Mouse (Mus musculus): ENCODE data around the gene Farp1. TPM values are rescaled to one million over a fixed set of nuclear protein-coding genes. Genes with fewer than 3 reads are reported as not detected.
A peak's percentile ranks its signal among the peaks of the same experiment; 100 is the strongest.

The Farp1 gene
- polyA plus RNA-seq, 2 experiments = 43.3 to 78.5 TPM

DNA sequence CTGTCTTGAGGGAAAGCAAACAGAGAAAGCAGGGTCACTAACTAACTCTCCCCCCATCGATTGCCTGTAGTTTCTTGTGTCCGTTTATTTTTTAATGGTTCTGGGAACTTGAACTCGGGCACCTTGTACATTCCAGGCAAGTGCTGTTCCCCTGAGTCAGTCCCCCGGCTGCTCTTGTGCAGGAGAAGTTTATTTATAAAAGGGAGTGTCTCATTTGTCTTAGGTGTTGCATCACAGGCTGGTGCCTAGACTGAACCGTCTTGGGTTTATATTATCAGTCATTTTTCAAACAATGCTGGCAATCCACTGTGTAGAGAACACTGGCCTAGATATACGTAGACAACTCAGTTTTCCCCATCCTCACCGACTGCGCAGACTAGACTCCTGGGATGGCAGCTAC is 204.4 kb downstream of the Farp1 start:
- TF ChIP-seq POLR2A (IDR thresholded peaks at IDR 0.05; ENCODE audit: borderline replicate concordance, extremely low read depth, insufficient read depth, insufficient read length) = no peak
- H3K9me3 ChIP-seq (ENCODE audit: control insufficient read depth, low read length) = no peaks in the 10 kb centered on the region
- H3K27ac ChIP-seq (replicated peaks; ENCODE audit: low read depth, low read length) = no peak overlapping the region
- H3K4me3 ChIP-seq (replicated peaks; ENCODE audit: low read length) = no peak overlapping the region
- ATAC-seq (ENCODE audit: low FRiP score, low read depth) (no peak), DNase-seq (ENCODE audit: low spot score) (no peak)
- no peaks in the 10 kb centered on the region for H3K4me1 ChIP-seq (ENCODE audit: control insufficient read depth, insufficient read depth, low read length)
- no peak overlapping the region for H3K4me2 ChIP-seq (replicated peaks; ENCODE audit: low read depth, low read length, severe bottlenecking)
- WGBS = 84% methylated on average over 8 of the region's 8 CpGs
- peaks cover 96% of the 10 kb centered on the region for H3K36me3 ChIP-seq (ENCODE audit: control insufficient read depth, insufficient read depth, low read length)
- H3K9ac ChIP-seq (ENCODE audit: low read depth, low read length, severe bottlenecking) = no peak overlapping the region
- no peaks in the 10 kb centered on the region for H3K27me3 ChIP-seq (ENCODE audit: control insufficient read depth, insufficient read depth, low read length)

DNA sequence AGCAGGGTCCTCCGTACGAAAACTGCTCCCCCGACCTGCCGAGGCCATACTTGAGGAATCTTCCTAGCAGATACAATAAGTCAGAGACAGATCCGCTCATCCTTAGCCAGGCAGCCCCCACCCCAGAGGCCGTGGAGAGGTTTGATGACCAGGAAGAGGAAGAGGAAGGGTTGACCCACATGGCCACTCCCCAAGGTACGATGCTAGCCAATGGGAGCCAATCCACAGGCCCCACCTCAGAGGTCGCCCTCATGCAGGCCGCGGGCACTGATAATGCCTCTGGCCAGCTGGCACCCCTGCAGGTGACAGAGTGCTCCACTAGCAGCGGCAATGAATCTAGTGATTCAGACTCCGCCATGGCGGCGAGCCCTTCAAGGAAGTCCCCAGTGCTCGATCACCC is 209.1 kb downstream of the Farp1 start:
- H3K4me1 ChIP-seq (ENCODE audit: control insufficient read depth, insufficient read depth, low read length) = peaks cover 39% of the 10 kb centered on the region
- TF ChIP-seq POLR2A (IDR thresholded peaks at IDR 0.05; ENCODE audit: borderline replicate concordance, extremely low read depth, insufficient read depth, insufficient read length) = no peak
- no peak overlapping the region for H3K9ac ChIP-seq (ENCODE audit: low read depth, low read length, severe bottlenecking)
- no peaks in the 10 kb centered on the region for H3K9me3 ChIP-seq (ENCODE audit: control insufficient read depth, low read length)
- no peaks in the 10 kb centered on the region for H3K27me3 ChIP-seq (ENCODE audit: control insufficient read depth, insufficient read depth, low read length)
- DNase-seq (ENCODE audit: low spot score) (no peak), ATAC-seq (ENCODE audit: low FRiP score, low read depth) (no peak)
- no peak overlapping the region for H3K4me2 ChIP-seq (replicated peaks; ENCODE audit: low read depth, low read length, severe bottlenecking)
- no peak overlapping the region for H3K4me3 ChIP-seq (replicated peaks; ENCODE audit: low read length)
- WGBS = 95% methylated on average over 15 of the region's 15 CpGs
- peaks cover 65% of the 10 kb centered on the region for H3K36me3 ChIP-seq (ENCODE audit: control insufficient read depth, insufficient read depth, low read length)
- no peak overlapping the region for H3K27ac ChIP-seq (replicated peaks; ENCODE audit: low read depth, low read length)

DNA sequence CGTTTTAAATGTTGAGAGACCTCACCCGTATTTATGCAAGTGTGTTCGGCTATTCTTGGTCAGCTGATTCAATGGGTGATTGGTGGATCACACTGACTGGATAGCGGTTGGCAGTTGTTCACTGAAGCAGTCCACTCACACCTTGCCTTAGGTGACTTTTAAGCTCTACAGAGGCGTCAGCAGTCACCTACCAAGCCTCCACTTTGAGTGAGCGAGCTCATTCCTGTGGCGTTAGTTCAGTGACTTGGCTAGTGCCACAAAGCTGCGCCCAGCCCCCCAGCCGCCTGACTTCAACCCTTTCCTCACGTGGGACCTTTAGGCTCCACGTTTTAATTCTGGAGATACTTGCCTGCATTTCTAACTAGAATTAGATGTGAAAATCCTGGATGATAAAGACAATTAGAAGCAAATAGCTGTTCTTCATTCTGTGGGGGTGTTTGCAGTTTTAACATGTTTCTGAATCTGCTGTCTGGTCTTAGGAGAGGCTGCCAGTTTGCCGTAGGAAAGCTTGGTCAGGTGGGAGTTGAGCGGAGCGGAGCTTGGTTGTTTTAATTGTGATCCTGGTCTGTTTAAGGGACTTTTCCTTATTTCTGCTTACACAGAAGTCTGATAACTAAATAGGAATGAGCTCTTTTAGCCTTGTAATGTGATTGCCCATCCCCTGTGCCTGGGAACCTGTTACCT is 211.2 kb downstream of the Farp1 start:
- 56% methylated on average over 14 of the region's 14 CpGs for WGBS
- Histone ChIP-seq H3K9me3 (ENCODE audit: control insufficient read depth, low read length) (no peaks in the 10 kb centered on the region), H3K9ac (ENCODE audit: low read depth, low read length, severe bottlenecking) (no peak overlapping the region), H3K27me3 (ENCODE audit: control insufficient read depth, insufficient read depth, low read length) (no peaks in the 10 kb centered on the region), H3K4me3 (replicated peaks; ENCODE audit: low read length) (no peak overlapping the region), H3K36me3 (ENCODE audit: control insufficient read depth, insufficient read depth, low read length) (peaks cover 65% of the 10 kb centered on the region), H3K4me1 (ENCODE audit: control insufficient read depth, insufficient read depth, low read length) (peaks cover 41% of the 10 kb centered on the region), H3K27ac (replicated peaks; ENCODE audit: low read depth, low read length) (peak overlapping the region; percentile 77), H3K4me2 (replicated peaks; ENCODE audit: low read depth, low read length, severe bottlenecking) (no peak overlapping the region)
- no peak for DNase-seq (ENCODE audit: low spot score)
- ATAC-seq (ENCODE audit: low FRiP score, low read depth) = no peak
- TF ChIP-seq POLR2A (IDR thresholded peaks at IDR 0.05; ENCODE audit: borderline replicate concordance, extremely low read depth, insufficient read depth, insufficient read length) = no peak

DNA sequence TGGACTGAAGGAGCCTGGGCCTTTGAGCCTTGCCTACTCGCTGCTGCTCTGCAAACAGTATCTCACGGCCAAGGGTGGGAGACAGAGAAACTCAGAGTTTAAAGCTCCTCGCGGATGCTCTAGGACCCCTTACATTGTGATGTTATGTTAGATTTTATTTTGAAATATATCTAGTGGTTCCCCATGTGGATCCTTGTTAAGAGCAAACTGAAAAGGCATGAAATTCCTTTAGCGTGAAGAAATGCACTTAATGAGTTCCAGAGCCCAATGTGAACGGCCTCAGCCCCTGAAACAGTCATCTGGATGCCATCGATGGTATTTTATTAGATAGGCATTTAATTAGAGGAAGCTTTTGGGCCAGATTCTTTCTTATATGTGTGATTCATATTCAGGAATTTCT is 212.3 kb downstream of the Farp1 start:
- no peak for TF ChIP-seq POLR2A (IDR thresholded peaks at IDR 0.05; ENCODE audit: borderline replicate concordance, extremely low read depth, insufficient read depth, insufficient read length)
- no peaks in the 10 kb centered on the region for H3K27me3 ChIP-seq (ENCODE audit: control insufficient read depth, insufficient read depth, low read length)
- H3K36me3 ChIP-seq (ENCODE audit: control insufficient read depth, insufficient read depth, low read length) = peaks cover 55% of the 10 kb centered on the region
- peaks cover 41% of the 10 kb centered on the region for H3K4me1 ChIP-seq (ENCODE audit: control insufficient read depth, insufficient read depth, low read length)
- H3K4me3 ChIP-seq (replicated peaks; ENCODE audit: low read length) = no peak overlapping the region
- 15% methylated on average over 7 of the region's 7 CpGs for WGBS
- H3K4me2 ChIP-seq (replicated peaks; ENCODE audit: low read depth, low read length, severe bottlenecking) = no peak overlapping the region
- peak overlapping the region; percentile 81 for H3K27ac ChIP-seq (replicated peaks; ENCODE audit: low read depth, low read length)
- peak; percentile 91 for DNase-seq (ENCODE audit: low spot score)
- ATAC-seq (ENCODE audit: low FRiP score, low read depth) = peak; percentile 81
- H3K9me3 ChIP-seq (ENCODE audit: control insufficient read depth, low read length) = no peaks in the 10 kb centered on the region
- no peak overlapping the region for H3K9ac ChIP-seq (ENCODE audit: low read depth, low read length, severe bottlenecking)

DNA sequence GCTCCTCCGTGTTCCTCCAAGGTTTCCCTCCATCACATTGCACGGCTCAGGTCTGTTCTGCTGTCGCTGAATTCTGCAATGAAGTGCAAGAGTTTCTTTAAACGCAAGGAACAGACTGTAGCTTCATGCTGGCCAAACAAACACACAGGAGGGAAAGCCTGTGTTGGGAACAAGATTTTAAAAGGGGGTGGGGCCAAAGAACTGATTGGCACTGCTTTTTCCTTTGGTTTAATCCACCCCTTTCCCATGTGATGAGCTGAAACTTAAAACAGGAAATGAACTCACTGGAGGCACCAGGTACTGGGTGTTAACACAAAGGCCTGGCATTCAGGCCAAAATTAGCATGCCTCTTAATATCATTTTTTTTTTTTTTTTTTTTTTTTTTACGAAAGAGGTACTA is 213.3 kb downstream of the Farp1 start:
- no peak overlapping the region for H3K9ac ChIP-seq (ENCODE audit: low read depth, low read length, severe bottlenecking)
- H3K36me3 ChIP-seq (ENCODE audit: control insufficient read depth, insufficient read depth, low read length) = peaks cover 48% of the 10 kb centered on the region
- H3K9me3 ChIP-seq (ENCODE audit: control insufficient read depth, low read length) = no peaks in the 10 kb centered on the region
- H3K27ac ChIP-seq (replicated peaks; ENCODE audit: low read depth, low read length) = peak overlapping the region; percentile 81
- DNase-seq (ENCODE audit: low spot score) (peak; percentile 35), ATAC-seq (ENCODE audit: low FRiP score, low read depth) (no peak)
- 37% methylated on average over 5 of the region's 5 CpGs for WGBS
- TF ChIP-seq POLR2A (IDR thresholded peaks at IDR 0.05; ENCODE audit: borderline replicate concordance, extremely low read depth, insufficient read depth, insufficient read length) = no peak
- no peak overlapping the region for H3K4me3 ChIP-seq (replicated peaks; ENCODE audit: low read length)
- H3K4me1 ChIP-seq (ENCODE audit: control insufficient read depth, insufficient read depth, low read length) = peaks cover 41% of the 10 kb centered on the region
- H3K4me2 ChIP-seq (replicated peaks; ENCODE audit: low read depth, low read length, severe bottlenecking) = no peak overlapping the region
- no peaks in the 10 kb centered on the region for H3K27me3 ChIP-seq (ENCODE audit: control insufficient read depth, insufficient read depth, low read length)

All from limb, embryonic 14.5 days (tissue).